Mouse (Mus musculus): ENCODE results near the gene Ccdc187. TPM values are rescaled to one million over a fixed set of nuclear protein-coding genes. Genes with fewer than 3 reads are reported as not detected.

Ccdc187 gene
- polyA plus RNA-seq, 1 experiment from 2014 or later = 0.21 TPM

GRCm38 (mm10) chr2:26311936-26312335 is 17.6 kb upstream of the Ccdc187 start:
- H3K4me3 ChIP-seq (ENCODE audit: low read depth, low read length) = no peak overlapping the region
- WGBS = 75% methylated on average over 5 of the region's 5 CpGs
- H3K36me3 ChIP-seq (ENCODE audit: control insufficient read depth, insufficient read depth, low read length) = no peaks in the 10 kb centered on the region
- no peaks in the 10 kb centered on the region for H3K9me3 ChIP-seq (replicated peaks; ENCODE audit: control insufficient read depth, low read length, poor library complexity, severe bottlenecking)
- H3K27ac ChIP-seq (ENCODE audit: low read length) = no peak overlapping the region
- ATAC-seq = no peak
- H3K9ac ChIP-seq (ENCODE audit: low read depth, low read length) = no peak overlapping the region
- H3K4me1 ChIP-seq (ENCODE audit: control insufficient read depth, insufficient read depth, low read length) = peaks cover 9% of the 10 kb centered on the region
- H3K27me3 ChIP-seq (ENCODE audit: control insufficient read depth, insufficient read depth, low read depth, low read length) = no peaks in the 10 kb centered on the region
- no peak overlapping the region for H3K4me2 ChIP-seq (ENCODE audit: low read length)

- ATAC-seq = peak; percentile 49; the same call in 1 of the 2 replicates
- Histone ChIP-seq H3K36me3 (ENCODE audit: control insufficient read depth, insufficient read depth, low read length) (no peaks in the 10 kb centered on the region), H3K27me3 (ENCODE audit: control insufficient read depth, insufficient read depth, low read depth, low read length) (no peaks in the 10 kb centered on the region), H3K9ac (ENCODE audit: low read depth, low read length) (no peak overlapping the region), H3K4me1 (ENCODE audit: control insufficient read depth, insufficient read depth, low read length) (peaks cover 2% of the 10 kb centered on the region; the same call in 1 of the 2 replicates), H3K4me3 (ENCODE audit: low read depth, low read length) (no peak overlapping the region), H3K9me3 (replicated peaks; ENCODE audit: control insufficient read depth, low read length, poor library complexity, severe bottlenecking) (no peaks in the 10 kb centered on the region), H3K4me2 (ENCODE audit: low read length) (no peak overlapping the region), H3K27ac (ENCODE audit: low read length) (no peak overlapping the region)
- 14% methylated on average over 10 of the region's 10 CpGs for WGBS
Measured at GRCm38 (mm10) chr2:26309739-26310138, 15.4 kb upstream of the Ccdc187 start.

- Histone ChIP-seq H3K4me1 (ENCODE audit: control insufficient read depth, insufficient read depth, low read length) (no peaks in the 10 kb centered on the region), H3K36me3 (ENCODE audit: control insufficient read depth, insufficient read depth, low read length) (no peaks in the 10 kb centered on the region), H3K9ac (ENCODE audit: low read depth, low read length) (no peak overlapping the region), H3K27me3 (ENCODE audit: control insufficient read depth, insufficient read depth, low read depth, low read length) (no peaks in the 10 kb centered on the region), H3K27ac (ENCODE audit: low read length) (no peak overlapping the region), H3K4me3 (ENCODE audit: low read depth, low read length) (no peak overlapping the region), H3K9me3 (replicated peaks; ENCODE audit: control insufficient read depth, low read length, poor library complexity, severe bottlenecking) (no peaks in the 10 kb centered on the region), H3K4me2 (ENCODE audit: low read length) (no peak overlapping the region)
- 88% methylated on average over 3 of the region's 3 CpGs for WGBS
- no peak for ATAC-seq
Measured at GRCm38 (mm10) chr2:26306702-26307101, 12.3 kb upstream of the Ccdc187 start.

GRCm38 (mm10) chr2:26305555-26305954 is 11.2 kb upstream of the Ccdc187 start:
- Histone ChIP-seq H3K9me3 (replicated peaks; ENCODE audit: control insufficient read depth, low read length, poor library complexity, severe bottlenecking) (no peaks in the 10 kb centered on the region), H3K4me2 (ENCODE audit: low read length) (no peak overlapping the region), H3K27ac (ENCODE audit: low read length) (no peak overlapping the region), H3K27me3 (ENCODE audit: control insufficient read depth, insufficient read depth, low read depth, low read length) (no peaks in the 10 kb centered on the region), H3K4me1 (ENCODE audit: control insufficient read depth, insufficient read depth, low read length) (peaks cover 2% of the 10 kb centered on the region; the same call in 1 of the 2 replicates), H3K36me3 (ENCODE audit: control insufficient read depth, insufficient read depth, low read length) (no peaks in the 10 kb centered on the region), H3K9ac (ENCODE audit: low read depth, low read length) (no peak overlapping the region), H3K4me3 (ENCODE audit: low read depth, low read length) (no peak overlapping the region)
- 70% methylated on average over 2 of the region's 2 CpGs for WGBS
- no peak for ATAC-seq

- no peak overlapping the region for H3K9ac ChIP-seq (ENCODE audit: low read depth, low read length)
- H3K27ac ChIP-seq (ENCODE audit: low read length) = no peak overlapping the region
- no peaks in the 10 kb centered on the region for H3K36me3 ChIP-seq (ENCODE audit: control insufficient read depth, insufficient read depth, low read length)
- peaks cover 10% of the 10 kb centered on the region for H3K4me1 ChIP-seq (ENCODE audit: control insufficient read depth, insufficient read depth, low read length)
- no peak for ATAC-seq
- H3K27me3 ChIP-seq (ENCODE audit: control insufficient read depth, insufficient read depth, low read depth, low read length) = no peaks in the 10 kb centered on the region
- H3K4me3 ChIP-seq (ENCODE audit: low read depth, low read length) = no peak overlapping the region
- no peaks in the 10 kb centered on the region for H3K9me3 ChIP-seq (replicated peaks; ENCODE audit: control insufficient read depth, low read length, poor library complexity, severe bottlenecking)
- H3K4me2 ChIP-seq (ENCODE audit: low read length) = no peak overlapping the region
- 80% methylated on average over 1 of the region's 1 CpGs for WGBS
Measured at GRCm38 (mm10) chr2:26304711-26305110, 10.4 kb upstream of the Ccdc187 start.

- WGBS = 91% methylated on average over 10 of the region's 10 CpGs
- no peak for ATAC-seq
- Histone ChIP-seq H3K27me3 (ENCODE audit: control insufficient read depth, insufficient read depth, low read depth, low read length) (no peaks in the 10 kb centered on the region), H3K9me3 (replicated peaks; ENCODE audit: control insufficient read depth, low read length, poor library complexity, severe bottlenecking) (no peaks in the 10 kb centered on the region), H3K4me2 (ENCODE audit: low read length) (no peak overlapping the region), H3K27ac (ENCODE audit: low read length) (no peak overlapping the region), H3K36me3 (ENCODE audit: control insufficient read depth, insufficient read depth, low read length) (no peaks in the 10 kb centered on the region), H3K4me1 (ENCODE audit: control insufficient read depth, insufficient read depth, low read length) (peaks cover 29% of the 10 kb centered on the region), H3K9ac (ENCODE audit: low read depth, low read length) (no peak overlapping the region), H3K4me3 (ENCODE audit: low read depth, low read length) (no peak overlapping the region)
Measured at GRCm38 (mm10) chr2:26302005-26302503, 7.7 kb upstream of the Ccdc187 start.

- Histone ChIP-seq H3K27ac (ENCODE audit: low read length) (peak overlapping the region; percentile 4; the same call in 1 of the 2 replicates), H3K9me3 (replicated peaks; ENCODE audit: control insufficient read depth, low read length, poor library complexity, severe bottlenecking) (no peaks in the 10 kb centered on the region), H3K9ac (ENCODE audit: low read depth, low read length) (no peak overlapping the region), H3K4me1 (ENCODE audit: control insufficient read depth, insufficient read depth, low read length) (peaks cover 29% of the 10 kb centered on the region), H3K27me3 (ENCODE audit: control insufficient read depth, insufficient read depth, low read depth, low read length) (no peaks in the 10 kb centered on the region), H3K36me3 (ENCODE audit: control insufficient read depth, insufficient read depth, low read length) (no peaks in the 10 kb centered on the region), H3K4me2 (ENCODE audit: low read length) (no peak overlapping the region), H3K4me3 (ENCODE audit: low read depth, low read length) (no peak overlapping the region)
- no peak for ATAC-seq
- 0% methylated on average over 3 of the region's 3 CpGs for WGBS
Measured at GRCm38 (mm10) chr2:26300808-26301174, 6.4 kb upstream of the Ccdc187 start.

GRCm38 (mm10) chr2:26300161-26300807 is 5.9 kb upstream of the Ccdc187 start:
- 44% methylated on average over 5 of the region's 5 CpGs for WGBS
- Histone ChIP-seq H3K36me3 (ENCODE audit: control insufficient read depth, insufficient read depth, low read length) (no peaks in the 10 kb centered on the region), H3K4me2 (ENCODE audit: low read length) (no peak overlapping the region), H3K27ac (ENCODE audit: low read length) (peak overlapping the region; percentile 91), H3K4me3 (ENCODE audit: low read depth, low read length) (no peak overlapping the region), H3K4me1 (ENCODE audit: control insufficient read depth, insufficient read depth, low read length) (peaks cover 29% of the 10 kb centered on the region), H3K27me3 (ENCODE audit: control insufficient read depth, insufficient read depth, low read depth, low read length) (no peaks in the 10 kb centered on the region), H3K9ac (ENCODE audit: low read depth, low read length) (peak overlapping the region; percentile 31; the same call in 1 of the 2 replicates), H3K9me3 (replicated peaks; ENCODE audit: control insufficient read depth, low read length, poor library complexity, severe bottlenecking) (no peaks in the 10 kb centered on the region)
- ATAC-seq = 0 out of 2 replicates have a peak, but pooled peaks have one; percentile 4

- WGBS = 21% methylated on average over 7 of the region's 7 CpGs
- Histone ChIP-seq H3K4me2 (ENCODE audit: low read length) (peak overlapping the region; percentile 43), H3K27me3 (ENCODE audit: control insufficient read depth, insufficient read depth, low read depth, low read length) (no peaks in the 10 kb centered on the region), H3K27ac (ENCODE audit: low read length) (peak overlapping the region; percentile 91), H3K9me3 (replicated peaks; ENCODE audit: control insufficient read depth, low read length, poor library complexity, severe bottlenecking) (no peaks in the 10 kb centered on the region), H3K36me3 (ENCODE audit: control insufficient read depth, insufficient read depth, low read length) (no peaks in the 10 kb centered on the region), H3K4me1 (ENCODE audit: control insufficient read depth, insufficient read depth, low read length) (peaks cover 29% of the 10 kb centered on the region), H3K4me3 (ENCODE audit: low read depth, low read length) (no peak overlapping the region), H3K9ac (ENCODE audit: low read depth, low read length) (peak overlapping the region; percentile 50)
- no peak for ATAC-seq
Measured at GRCm38 (mm10) chr2:26299336-26299735, 5.0 kb upstream of the Ccdc187 start.
